Comparison of ENCODE assay signal across 26 mouse cellular contexts in genomic region chr13:32748421-32748820, GRCm38 (mm10). TPM values are rescaled to one million over a fixed set of nuclear protein-coding genes. Genes with fewer than 3 reads are reported as not detected.
"Had no signal": no experiment of that assay in that cellular context is flagged by ENCODE, and none has a peak within 500 bp of the region (broad histone marks: within the 10 kb centered on the region; RNA-seq: fewer than 3 reads in every experiment).

No protein-coding gene starts in this region.

- H3K4me3 ChIP-seq: heart, embryonic 10.5 days; heart, embryonic 12.5 days; hindbrain, embryonic 10.5 days; hindbrain, embryonic 12.5 days; intestine, embryonic 15.5 days; layer of hippocampus, adult 2 months; left cerebral cortex, adult 2 months; limb, embryonic 13.5 days; limb, embryonic 15.5 days; liver, embryonic 12.5 days had no signal

- DNase-seq: forebrain, postnatal 0 days; heart, postnatal 10 days; heart, postnatal 4 days; kidney, adult 18-20 months; kidney, adult 8-10 months; kidney, postnatal 10 days; kidney, postnatal 25 days; kidney, postnatal 4 days; left cerebral cortex, postnatal 4 days had no signal

- H3K27ac ChIP-seq: heart, embryonic 10.5 days; hindbrain, embryonic 10.5 days; hindbrain, embryonic 12.5 days; hindbrain, embryonic 14.5 days; intestine, embryonic 15.5 days; layer of hippocampus, adult 2 months; left cerebral cortex, adult 2 months; limb, embryonic 13.5 days; limb, embryonic 15.5 days; liver, embryonic 12.5 days; liver, embryonic 14.5 days had no signal

RNA-seq across cellular contexts. Expression of gene Mylk4, which starts 35.3 kb away (rescaled TPM):
- total RNA-seq: granulocyte monocyte progenitor cell, adult 5-6 weeks had no signal

RNA-seq across cellular contexts. Expression of gene D930007J09Rik, which starts 54.2 kb away (rescaled TPM):
- total RNA-seq: forebrain, postnatal 0 days; gastrocnemius, postnatal 36 days; granulocyte monocyte progenitor cell, adult 5-6 weeks; heart, adult 8-10 months; heart, postnatal 25 days; heart, postnatal 4 days; layer of hippocampus, adult 2 months; left cerebral cortex, adult 2 months; liver, adult 2 months had no signal
